Comparison of ENCODE assay signal across 14 mouse cellular contexts in the genomic region with DNA sequence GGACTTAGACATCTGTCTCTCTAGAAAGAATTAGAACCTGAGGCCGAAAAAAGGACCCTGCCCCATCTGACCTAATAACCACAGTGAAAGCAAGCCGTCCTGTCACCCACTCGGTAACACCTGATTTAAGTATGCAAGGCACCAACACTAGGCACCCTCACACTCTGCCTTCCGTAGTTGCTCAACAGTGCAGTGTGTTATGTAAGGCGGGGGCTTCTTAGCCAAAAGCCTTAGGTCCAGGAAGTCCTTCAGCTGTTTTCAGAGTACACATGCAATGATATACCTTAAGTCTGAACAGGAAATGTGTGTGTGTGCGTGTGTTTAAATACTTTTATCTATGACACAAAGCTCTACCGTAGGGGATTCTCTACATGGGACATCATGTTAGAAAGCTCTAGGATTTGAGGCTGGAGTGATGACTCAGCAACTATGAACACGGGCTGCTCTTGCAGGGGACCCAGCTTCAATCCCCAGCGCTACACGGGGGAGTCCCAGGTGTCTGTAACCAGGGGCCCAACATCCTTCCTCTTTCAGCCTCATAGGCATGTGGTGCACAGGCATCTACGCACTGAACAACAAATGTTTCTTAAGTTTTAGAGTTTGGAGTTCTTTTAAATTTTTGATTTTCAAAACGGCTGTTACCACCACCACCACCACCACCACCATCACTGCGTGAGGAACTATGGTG.
DNase-seq lines count a peak whose midpoint lies in the region; ATAC-seq and TF ChIP-seq lines count a peak whose summit lies in the region.
"Had no signal": no experiment of that assay in that cellular context is flagged by ENCODE, and none has a peak within 500 bp of the region (broad histone marks: within the 10 kb centered on the region; RNA-seq: fewer than 3 reads in every experiment).

No protein-coding gene starts in this region.

- H3K9me3 ChIP-seq in heart, postnatal 0 days (replicated peaks; ENCODE audit: control insufficient read depth, low read length): no peaks in the 10 kb centered on the region
- H3K9me3 ChIP-seq in midbrain, embryonic 11.5 days (ENCODE audit: control insufficient read depth, low read length): no peaks in the 10 kb centered on the region

- no peak overlapping the region for H3K4me2 ChIP-seq in heart, postnatal 0 days (ENCODE audit: low read depth, low read length)
- H3K4me2 ChIP-seq in midbrain, embryonic 11.5 days: no peak overlapping the region

- DNase-seq in heart, postnatal 0 days (ENCODE audit: low spot score): no peak
- DNase-seq in heart, postnatal 14 days: no peak
- DNase-seq in B cell, adult 2 months: peak; percentile 36 to 43
- DNase-seq in lung, postnatal 36 days: peak; percentile 72
- no peak for DNase-seq in frontal cortex, adult 2 months (ENCODE audit: extremely low spot score in 1 of 2, low spot score in 1 of 2)
- DNase-seq in midbrain, embryonic 11.5 days (ENCODE audit: low spot score, missing footprints): no peak
- no peak for DNase-seq in frontal cortex, postnatal 14 days (ENCODE audit: low spot score in 2 of 2)
- DNase-seq: cerebellum, adult 8-10 months; gastrocnemius, postnatal 36 days; thymus, postnatal 25 days had no signal

- intact Hi-C loops in heart, postnatal 14 days (cut with DNase I): loop anchor here (10.0 kb wide), 1 partner anchor 137 kb away; no protein-coding TSS in a partner anchor

- peaks cover 54% of the 10 kb centered on the region for H3K36me3 ChIP-seq in heart, postnatal 0 days (replicated peaks; ENCODE audit: control insufficient read depth, insufficient read depth, low read length)
- peaks cover 20% of the 10 kb centered on the region for H3K36me3 ChIP-seq in midbrain, embryonic 11.5 days (ENCODE audit: control insufficient read depth, insufficient read depth, low read length)

- no peaks in the 10 kb centered on the region; the same call in 1 of the 2 replicates for H3K4me1 ChIP-seq in heart, postnatal 0 days (ENCODE audit: control insufficient read depth, insufficient read depth)
- H3K4me1 ChIP-seq in midbrain, embryonic 11.5 days (ENCODE audit: control insufficient read depth, insufficient read depth, low read length): no peaks in the 10 kb centered on the region

- 0 out of 2 replicates have a peak overlapping the region, but pooled peaks have one; percentile 8 for H3K27ac ChIP-seq in heart, postnatal 0 days (ENCODE audit: low read depth)
- no peak overlapping the region for H3K27ac ChIP-seq in midbrain, embryonic 11.5 days (ENCODE audit: low read depth, low read length)

- TF ChIP-seq CTCF in heart, postnatal 0 days (IDR thresholded peaks at IDR 0.05; ENCODE audit: low read depth): no peak

- TF ChIP-seq EP300 in heart, postnatal 0 days (IDR thresholded peaks at IDR 0.05; ENCODE audit: low read depth): no peak

- WGBS in heart, postnatal 0 days: 79% methylated on average over 13 of the region's 13 CpGs
- 95% methylated on average over 13 of the region's 13 CpGs for WGBS in midbrain, embryonic 11.5 days

- H3K4me3 ChIP-seq in heart, postnatal 0 days (ENCODE audit: low read depth, low read length): no peak overlapping the region
- H3K4me3 ChIP-seq in midbrain, embryonic 11.5 days (ENCODE audit: low read depth, low read length): no peak overlapping the region

- no peaks in the 10 kb centered on the region for H3K27me3 ChIP-seq in heart, postnatal 0 days (ENCODE audit: control insufficient read depth, insufficient read depth, low read length)
- H3K27me3 ChIP-seq in midbrain, embryonic 11.5 days (ENCODE audit: control insufficient read depth, insufficient read depth, low read length): no peaks in the 10 kb centered on the region
- H3K27me3 ChIP-seq: Patski had no signal

- ATAC-seq in heart, postnatal 0 days (ENCODE audit: insufficient read depth, low read depth): no peak
- peak; percentile 42 for ATAC-seq in common myeloid progenitor, adult 5-6 weeks (replicated peaks; ENCODE audit: low read depth, poor library complexity, severe bottlenecking)
- no peak for ATAC-seq in midbrain, embryonic 11.5 days (ENCODE audit: low FRiP score)
- ATAC-seq: forebrain, embryonic 16.5 days; inflammation-experienced regulatory T-cells, adult 6 months; Patski had no signal

- H3K9ac ChIP-seq in heart, postnatal 0 days (replicated peaks; ENCODE audit: low read depth, low read length): no peak overlapping the region
- H3K9ac ChIP-seq in midbrain, embryonic 11.5 days (ENCODE audit: low read length): no peak overlapping the region

Comparison
In these comparisons a context has a peak if more than half of its experiments do, and no peak if none do; other contexts are left out.
1. DNase-seq: peak in B cell, adult 2 months (2 of 2) and lung, postnatal 36 days (single experiment); none in heart, postnatal 0 days (single experiment), heart, postnatal 14 days (0 of 2), frontal cortex, adult 2 months (0 of 2), midbrain, embryonic 11.5 days (single experiment) and frontal cortex, postnatal 14 days (0 of 2).